Mouse (Mus musculus) liver, postnatal 0 days (tissue): ENCODE results near the gene Sirt7. TPM values are rescaled to one million over a fixed set of nuclear protein-coding genes. Genes with fewer than 3 reads are reported as not detected.

Experiments
- ATAC-seq: fragments of 200-750 bp; cut with Nextera tagmentation; 2 replicates; pipeline ENCODE4 v1.8.0; 2017; ENCODE audit warnings: mild to moderate bottlenecking, moderate library complexity
- DNase-seq: peaks from one replicate; pipeline ENCODE4 v3.0.0-alpha.2; 2016
- H3K27ac ChIP-seq: fragments of 300-500 bp; sonication (generic); 2 replicates; pipeline ENCODE4 v1.5.1; 2014; ENCODE audit warnings: antibody characterized with exemption, moderate library complexity, mild to moderate bottlenecking, low read depth
- H3K27me3 ChIP-seq: fragments of 300-500 bp; sonication (generic); 2 replicates; pipeline ENCODE4 v1.6.1; 2014; ENCODE audit warnings: low read length, control low read depth, mixed read lengths; ENCODE audit not compliant: insufficient read depth
- H3K36me3 ChIP-seq: fragments of 300-500 bp; sonication (generic); replicated peaks from 2 replicates; pipeline ENCODE4 v1.6.1; 2014; ENCODE audit warnings: mild to moderate bottlenecking, control low read depth, low read length, moderate library complexity, mixed read lengths; ENCODE audit not compliant: insufficient read depth
- H3K4me1 ChIP-seq: fragments of 300-500 bp; sonication (generic); 2 replicates; pipeline ENCODE4 v1.6.1; 2014; ENCODE audit warnings: antibody characterized with exemption, mild to moderate bottlenecking, control low read depth; ENCODE audit not compliant: insufficient read depth
- H3K4me2 ChIP-seq: fragments of 300-500 bp; sonication (generic); 2 replicates; pipeline ENCODE4 v1.6.1; 2014; ENCODE audit warnings: low read depth, mild to moderate bottlenecking, low read length, moderate library complexity, mixed read lengths
- H3K4me3 ChIP-seq: fragments of 300-500 bp; sonication (generic); 2 replicates; pipeline ENCODE4 v1.5.1; 2014; ENCODE audit warnings: low read depth, low read length
- H3K9ac ChIP-seq: fragments of 300-500 bp; sonication (generic); replicated peaks from 2 replicates; pipeline ENCODE4 v1.6.1; 2014; ENCODE audit warnings: mild to moderate bottlenecking, moderate library complexity
- H3K9me3 ChIP-seq: fragments of 300-500 bp; sonication (generic); 2 replicates; pipeline ENCODE4 v1.6.1; 2016; ENCODE audit warnings: mild to moderate bottlenecking, control low read depth, low read length, mixed read lengths
- CTCF ChIP-seq: sonication (generic); IDR thresholded peaks from 2 replicates; pipeline ENCODE4 v1.5.1; 2016; ENCODE audit warnings: antibody characterized with exemption, low read depth
- EP300 ChIP-seq: IDR thresholded peaks from 2 replicates; pipeline ENCODE4 v1.6.1; 2016; ENCODE audit warnings: antibody characterized with exemption, low read depth, mild to moderate bottlenecking
- WGBS: fragments of 180-500 bp; shearing (Covaris S2); extraction: QIAGEN DNeasy Blood & Tissue Kit; methylation state at CpG from one replicate; pipeline ENCODE4 v1.1.7; 2014; ENCODE audit not compliant: insufficient replicate concordance; 5-methylcytosine and 5-hydroxymethylcytosine counted together
- polyA plus RNA-seq: library from polyadenylated mRNA; unstranded; fragments of >200 nt; fragmentation: Nextera tagmentation; extraction: Ambion mirVana; gene quantifications from 2 replicates; pipeline ENCODE4 v1.2.1, GENCODE M21; 2015

The Sirt7 gene
- polyA plus RNA-seq, 1 experiment from 2014 or later: 34.3 TPM

DNA sequence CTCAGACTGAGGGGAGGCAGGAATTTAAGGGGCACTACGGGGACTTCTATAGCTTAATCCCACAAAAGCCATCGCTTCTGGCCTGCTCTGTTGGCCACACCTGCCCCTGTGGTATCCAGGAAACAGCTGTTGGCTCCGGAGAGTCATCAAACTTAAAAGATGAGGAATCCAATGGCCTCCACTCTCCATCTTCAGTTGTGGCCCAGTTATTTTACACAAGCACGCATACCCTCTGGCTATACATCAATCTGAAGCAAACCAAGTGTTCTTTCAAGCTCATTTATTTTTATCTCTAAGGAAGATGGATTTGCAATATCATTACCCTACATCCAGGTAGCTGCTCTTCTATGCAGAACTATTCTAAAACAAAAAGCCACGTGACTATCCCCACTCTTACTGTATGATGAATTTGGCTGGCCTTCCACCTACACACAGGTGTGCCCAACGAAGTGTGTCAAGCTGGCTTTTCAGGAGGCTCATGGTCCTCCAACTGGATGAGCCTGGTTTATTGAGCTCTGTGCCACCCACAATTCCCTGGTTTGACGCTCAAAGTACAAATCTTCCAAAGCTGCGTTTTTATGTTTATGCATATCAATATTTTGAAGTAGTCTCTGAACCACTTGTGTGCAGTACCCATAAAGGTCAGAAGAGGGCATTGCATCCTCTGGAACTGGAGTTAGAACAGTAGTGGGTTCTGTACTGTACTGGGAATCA is 42.6 kb downstream of the Sirt7 start:
- Histone ChIP-seq H3K9ac (peak overlapping the region; percentile 90), H3K36me3 (peaks cover 37% of the 10 kb centered on the region), H3K4me2 (peak overlapping the region; percentile 90), H3K27me3 (no peaks in the 10 kb centered on the region), H3K9me3 (no peaks in the 10 kb centered on the region), H3K27ac (peak overlapping the region; percentile 94), H3K4me1 (peaks cover 39% of the 10 kb centered on the region), H3K4me3 (peak overlapping the region; percentile 76)
- WGBS: 63% methylated on average over 8 of the region's 8 CpGs
- ATAC-seq (no peak), DNase-seq (peak; percentile 47)
- TF ChIP-seq EP300 (no peak), CTCF (peak; percentile 75)

DNA sequence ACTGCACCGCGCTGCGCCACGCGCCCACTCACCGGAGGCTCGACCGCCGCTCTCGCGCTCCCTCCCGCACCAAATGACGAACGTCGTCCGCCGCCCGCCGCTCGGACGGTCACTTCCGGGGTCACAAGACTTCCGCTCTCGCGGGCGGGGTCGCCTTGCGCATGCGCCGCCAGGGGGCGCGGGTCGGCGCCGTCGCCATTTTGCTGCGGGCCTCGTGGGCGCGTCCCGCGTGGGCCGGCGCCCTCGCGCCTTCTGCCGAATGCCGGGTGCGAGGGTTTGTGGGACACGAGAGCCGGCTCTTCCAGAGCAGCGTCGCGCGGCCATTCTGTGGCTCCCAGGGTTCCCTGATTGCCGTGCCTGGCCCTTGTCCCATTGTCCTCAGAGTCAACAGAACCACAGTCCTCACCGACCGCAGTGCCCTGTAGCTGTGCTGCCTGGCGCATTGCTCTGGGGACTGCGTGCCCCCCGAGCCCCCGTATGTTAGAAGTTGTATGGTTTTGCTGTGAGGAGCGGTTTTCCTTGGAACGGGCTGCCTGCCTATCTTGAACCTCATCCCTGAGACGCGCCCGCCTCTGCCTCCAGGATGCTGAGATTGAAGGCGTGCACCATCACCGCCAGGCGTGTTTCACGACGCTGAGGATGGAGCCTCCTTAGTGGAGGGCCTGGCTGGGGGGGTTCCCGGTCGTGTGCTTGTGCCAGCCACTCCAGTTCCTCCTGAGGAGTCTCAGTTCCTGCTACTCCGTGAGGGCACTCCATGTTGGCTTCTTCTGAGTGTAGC is 43.4 kb downstream of the Sirt7 start, which contains the start of gene Arhgdia:
Gene Arhgdia (minus strand): TSS at position 135 of the 778 bp plus-strand sequence.
- peak within 1 kb of the TSS; percentile 94 for H3K27ac ChIP-seq
- peak within 1 kb of the TSS; percentile 90 for H3K9ac ChIP-seq
- H3K4me2 ChIP-seq: peak within 1 kb of the TSS; percentile 90
- H3K4me1 ChIP-seq: peaks cover 39% of the 10 kb centered on the region
- no peaks in the 10 kb centered on the region for H3K27me3 ChIP-seq
- TF ChIP-seq EP300 (no peak), CTCF (peak; percentile 65)
- DNase-seq: peak; percentile 90
- peak within 1 kb of the TSS; percentile 76 for H3K4me3 ChIP-seq
- ATAC-seq: peak; percentile 58
- H3K36me3 ChIP-seq: peaks cover 35% of the 10 kb centered on the region
- 4% methylated on average over 52 of the region's 75 CpGs for WGBS
- no peaks in the 10 kb centered on the region for H3K9me3 ChIP-seq

DNA sequence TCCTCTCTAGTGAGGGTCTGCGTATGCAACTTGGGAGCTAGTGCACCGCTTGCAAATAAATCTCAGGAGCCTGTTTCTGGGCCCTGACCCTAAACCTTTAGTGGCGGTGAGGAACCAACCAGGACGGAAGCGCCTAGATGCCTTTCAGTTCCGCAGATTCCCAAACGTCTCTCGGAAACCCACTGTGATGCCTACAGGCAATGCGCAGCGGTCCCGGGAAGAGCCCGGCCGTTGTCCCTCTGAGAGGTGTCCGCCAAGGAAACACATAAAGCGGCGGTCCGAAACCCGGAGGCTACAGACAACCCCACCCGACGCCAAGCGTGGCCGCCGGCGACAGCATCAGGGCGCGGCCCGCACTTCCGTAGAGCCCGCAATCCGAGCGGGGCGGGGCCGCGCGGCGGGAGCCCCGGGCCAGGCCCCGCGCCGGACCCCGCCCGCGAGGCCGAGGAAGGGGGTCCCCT is 44.1 kb downstream of the Sirt7 start:
- Histone ChIP-seq H3K4me2 (peak overlapping the region; percentile 90), H3K36me3 (peaks cover 27% of the 10 kb centered on the region), H3K4me3 (peak overlapping the region; percentile 76), H3K9me3 (no peaks in the 10 kb centered on the region), H3K27me3 (no peaks in the 10 kb centered on the region), H3K4me1 (peaks cover 39% of the 10 kb centered on the region), H3K27ac (peak overlapping the region; percentile 94), H3K9ac (peak overlapping the region; percentile 90)
- TF ChIP-seq EP300 (no peak), CTCF (no peak)
- ATAC-seq: peak; percentile 48
- peak; percentile 69 for DNase-seq
- under 1% methylated on average over 30 of the region's 44 CpGs for WGBS

DNA sequence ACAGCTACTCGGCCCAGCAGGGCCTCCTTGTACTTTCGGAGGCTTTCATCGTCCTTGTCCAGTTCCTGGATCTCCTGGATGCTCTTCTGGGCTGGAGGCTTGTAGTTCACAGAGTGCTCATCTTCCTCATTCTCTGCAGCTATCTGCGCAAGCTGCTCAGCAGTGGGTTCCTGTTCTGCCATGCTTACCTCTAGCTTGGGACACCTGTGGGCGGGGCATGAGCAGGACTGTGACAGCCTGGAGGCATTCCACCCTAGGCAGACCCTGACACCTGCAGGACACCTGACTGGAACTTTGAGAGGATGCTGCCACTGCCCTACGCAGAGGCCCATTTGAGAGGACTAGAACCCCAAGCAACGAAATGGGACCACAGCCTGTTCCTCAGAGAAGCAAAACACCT is 44.9 kb downstream of the Sirt7 start:
- TF ChIP-seq EP300 (no peak), CTCF (no peak; the same call in 1 of the 2 replicates)
- H3K27ac ChIP-seq: peak overlapping the region; percentile 94
- H3K9me3 ChIP-seq: no peaks in the 10 kb centered on the region
- peak; percentile 67 for DNase-seq
- peaks cover 24% of the 10 kb centered on the region for H3K36me3 ChIP-seq
- H3K27me3 ChIP-seq: no peaks in the 10 kb centered on the region
- H3K4me3 ChIP-seq: peak overlapping the region; percentile 76
- no peak for ATAC-seq
- 39% methylated on average over 7 of the region's 7 CpGs for WGBS
- peak overlapping the region; percentile 90 for H3K4me2 ChIP-seq
- peak overlapping the region; percentile 90 for H3K9ac ChIP-seq
- H3K4me1 ChIP-seq: peaks cover 39% of the 10 kb centered on the region

DNA sequence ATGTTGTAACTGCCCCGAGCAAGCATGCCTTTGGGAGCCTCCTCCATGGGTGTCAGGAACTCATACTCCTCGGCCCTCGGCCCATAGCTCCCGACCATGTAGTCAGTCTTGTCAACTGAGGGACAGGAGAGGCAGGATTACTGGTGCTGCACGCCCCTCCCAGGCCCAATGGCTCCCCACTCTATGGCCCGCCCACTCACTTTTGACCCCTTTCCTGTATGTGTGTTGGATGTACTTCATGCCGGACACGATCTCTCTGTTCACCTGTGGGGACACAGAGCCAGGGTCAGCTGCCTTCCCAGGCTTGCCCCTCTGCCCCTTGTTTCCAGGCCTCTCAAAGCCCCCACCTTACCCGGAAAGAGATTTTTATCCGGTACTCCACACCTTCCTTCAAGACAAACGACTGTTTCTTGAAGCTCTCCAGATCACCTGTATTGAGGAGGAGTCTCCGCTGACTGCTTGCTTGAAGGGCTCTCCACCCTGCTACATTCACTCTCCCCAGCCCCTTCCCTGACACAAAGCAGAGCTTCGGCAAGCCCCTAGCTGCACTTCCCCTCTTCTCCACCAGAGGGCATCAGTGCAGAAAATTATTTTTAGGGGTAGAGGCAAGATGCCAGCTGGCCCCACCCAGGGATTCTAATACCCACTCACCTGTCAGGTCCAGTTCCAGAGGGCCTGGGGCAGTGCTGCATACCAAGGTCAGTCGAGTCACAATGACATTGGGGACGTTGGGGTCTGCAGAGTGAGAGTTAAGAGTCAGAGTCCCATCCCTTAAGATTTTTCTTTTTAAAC is 45.5 kb downstream of the Sirt7 start:
- peak overlapping the region; percentile 76 for H3K4me3 ChIP-seq
- H3K27me3 ChIP-seq: no peaks in the 10 kb centered on the region
- H3K4me1 ChIP-seq: peaks cover 43% of the 10 kb centered on the region
- H3K9me3 ChIP-seq: no peaks in the 10 kb centered on the region
- no peak for TF ChIP-seq EP300
- TF ChIP-seq CTCF: peak; percentile 94
- H3K27ac ChIP-seq: peak overlapping the region; percentile 94
- peak; percentile 83 for DNase-seq
- 50% methylated on average over 15 of the region's 15 CpGs for WGBS
- H3K4me2 ChIP-seq: peak overlapping the region; percentile 90
- no peak for ATAC-seq
- peaks cover 24% of the 10 kb centered on the region for H3K36me3 ChIP-seq
- H3K9ac ChIP-seq: peak overlapping the region; percentile 90; the same call in 1 of the 2 replicates
